Mouse (Mus musculus) heart, adult 2 months (tissue): ENCODE measurements at regions not wholly inside any gene's neighbourhood (a gene's known extent, or its start where the extent isn't known, plus 50 kb on each side); places are given as distances from the start of the nearest gene placed in this dataset.

Experiments used
- DNase-seq, 2 experiments: peaks; one replicate each; pipeline ENCODE4 v3.0.0; 2021
- H3K27ac ChIP-seq: fragments of 200-600 bp; 2 replicates; pipeline ENCODE4 v1.8.1; 2022
- H3K27me3 ChIP-seq: fragments of 200-500 bp; 2 replicates; pipeline ENCODE4 v1.6.1; 2012; ENCODE audit warnings: mild to moderate bottlenecking, low read length, inconsistent platforms, mixed read lengths; ENCODE audit not compliant: control insufficient read depth, insufficient read depth
- H3K36me3 ChIP-seq: fragments of 200-500 bp; 2 replicates; pipeline ENCODE4 v1.6.1; 2012; ENCODE audit warnings: low read length, inconsistent platforms; ENCODE audit not compliant: control insufficient read depth, insufficient read depth
- H3K4me1 ChIP-seq: fragments of 200-500 bp; 2 replicates; pipeline ENCODE4 v1.6.1; 2011; ENCODE audit warnings: low read length; ENCODE audit not compliant: control insufficient read depth, insufficient read depth
- H3K4me3 ChIP-seq: fragments of 200-600 bp; 2 replicates; pipeline ENCODE4 v1.8.1; 2022
- H3K79me2 ChIP-seq: fragments of 200-500 bp; replicated peaks from 2 replicates; pipeline ENCODE4 v1.6.1; 2012; ENCODE audit warnings: mild to moderate bottlenecking, inconsistent platforms, low read length, moderate library complexity, mixed read lengths; ENCODE audit not compliant: control insufficient read depth, insufficient read depth
- H3K9ac ChIP-seq: fragments of 200-500 bp; 2 replicates; pipeline ENCODE4 v1.6.1; 2012; ENCODE audit warnings: low read depth, mild to moderate bottlenecking, control low read depth, inconsistent platforms, low read length, mixed read lengths
- CTCF ChIP-seq: fragments of 200-600 bp; IDR thresholded peaks from 2 replicates; pipeline ENCODE4 v1.8.1; 2022; ENCODE audit warnings: antibody characterized with exemption, mild to moderate bottlenecking, moderate library complexity
- EP300 ChIP-seq: fragments of 200-500 bp; IDR thresholded peaks from 2 replicates; pipeline ENCODE4 v1.6.1; 2011; ENCODE audit warnings: low read depth, low read length, control low read depth; ENCODE audit not compliant: insufficient read depth
- POLR2A ChIP-seq: fragments of 200-500 bp; IDR thresholded peaks from 2 replicates; pipeline ENCODE4 v1.6.1; 2011; ENCODE audit warnings: mild to moderate bottlenecking, low read depth, low read length, control low read depth; ENCODE audit not compliant: insufficient read depth
- WGBS: fragments of 180-500 bp; shearing (Covaris S2); methylation state at CpG from one replicate; pipeline ENCODE4 v1.1.7; 2018; 5-methylcytosine and 5-hydroxymethylcytosine counted together
- intact Hi-C: fragments of 180-260 bp; cut with DNase I; formaldehyde crosslinking; loops from one replicate; pipeline ENCODE4 v1.15.1; 2025

- no peak for TF ChIP-seq EP300
- TF ChIP-seq CTCF, result peak; percentile 82
- Histone ChIP-seq H3K27ac (no peak overlapping the region), H3K9ac (no peak overlapping the region), H3K79me2 (no peaks in the 10 kb centered on the region), H3K4me3 (no peak overlapping the region), H3K4me1 (peaks cover 3% of the 10 kb centered on the region; the same call in 1 of the 2 replicates), H3K36me3 (no peaks in the 10 kb centered on the region), H3K27me3 (no peaks in the 10 kb centered on the region)
- intact Hi-C loops, result loop anchor here (1.0 to 10.0 kb wide), 3 partner anchors 162 to 304 kb away; partner anchors contain the start of gene Arhgap28
- DNase-seq, result peak in 1 of 2 experiments; percentile 29
- WGBS, result 56% methylated on average over 4 of the region's 4 CpGs
These were observed 107.2 kb upstream of the L3mbtl4 start for GRCm38 (mm10) chr17:68166397-68166796.

GRCm38 (mm10) chr17:68172838-68173237, 100.8 kb upstream of the L3mbtl4 start:
- DNase-seq, result no peak
- 76% methylated on average over 7 of the region's 7 CpGs for whole genome bisulfite sequencing
- Histone ChIP-seq H3K79me2 (no peaks in the 10 kb centered on the region), H3K4me1 (no peaks in the 10 kb centered on the region), H3K27ac (no peak overlapping the region), H3K9ac (no peak overlapping the region), H3K27me3 (no peaks in the 10 kb centered on the region), H3K4me3 (no peak overlapping the region), H3K36me3 (no peaks in the 10 kb centered on the region)
- intact Hi-C loops, result no loop called here
- no peak for TF ChIP-seq CTCF
- TF ChIP-seq EP300, result no peak
- TF ChIP-seq POLR2A, result no peak

GRCm38 (mm10) chr17:68176611-68177165, 96.9 kb upstream of the L3mbtl4 start:
- 60% methylated on average over 9 of the region's 9 CpGs for WGBS
- H3K4me1 ChIP-seq, result no peaks in the 10 kb centered on the region
- H3K79me2 ChIP-seq, result no peaks in the 10 kb centered on the region
- no peak overlapping the region for H3K9ac ChIP-seq
- H3K36me3 ChIP-seq, result no peaks in the 10 kb centered on the region
- peak; percentile 10 to 47 for DNase-seq
- TF ChIP-seq EP300, result no peak
- peak; percentile 76 for TF ChIP-seq CTCF
- H3K27ac ChIP-seq, result no peak overlapping the region
- H3K4me3 ChIP-seq, result no peak overlapping the region
- H3K27me3 ChIP-seq, result no peaks in the 10 kb centered on the region
- intact Hi-C loops, result loop anchor here (2.0 to 5.0 kb wide), 2 partner anchors 676 to 930 kb away; no protein-coding TSS in a partner anchor

- Histone ChIP-seq H3K27ac (no peak overlapping the region), H3K9ac (no peak overlapping the region), H3K4me3 (no peak overlapping the region), H3K27me3 (no peaks in the 10 kb centered on the region), H3K4me1 (no peaks in the 10 kb centered on the region), H3K79me2 (no peaks in the 10 kb centered on the region), H3K36me3 (no peaks in the 10 kb centered on the region)
- DNase-seq, result peak in 1 of 2 experiments; percentile 46
- TF ChIP-seq POLR2A (no peak), EP300 (no peak), CTCF (peak; percentile 72)
- 19% methylated on average over 2 of the region's 2 CpGs for WGBS
- intact Hi-C loops, result loop anchor here (2.0 to 5.0 kb wide), 2 partner anchors 674 to 929 kb away; no protein-coding TSS in a partner anchor
These were observed 95.8 kb upstream of the L3mbtl4 start for GRCm38 (mm10) chr17:68177835-68178234.

GRCm38 (mm10) chr17:68185385-68185784, 88.2 kb upstream of the L3mbtl4 start:
- intact Hi-C loops, result no loop called here
- no peak for DNase-seq
- H3K27ac ChIP-seq, result no peak overlapping the region
- no peak overlapping the region for H3K9ac ChIP-seq
- TF ChIP-seq POLR2A (no peak), EP300 (no peak), CTCF (no peak)
- H3K36me3 ChIP-seq, result no peaks in the 10 kb centered on the region
- H3K79me2 ChIP-seq, result no peaks in the 10 kb centered on the region
- H3K4me1 ChIP-seq, result no peaks in the 10 kb centered on the region
- no peak overlapping the region for H3K4me3 ChIP-seq
- 43% methylated on average over 2 of the region's 2 CpGs for WGBS
- no peaks in the 10 kb centered on the region for H3K27me3 ChIP-seq

GRCm38 (mm10) chr17:68189888-68190287, 83.7 kb upstream of the L3mbtl4 start:
- Histone ChIP-seq H3K4me1 (no peaks in the 10 kb centered on the region), H3K9ac (no peak overlapping the region), H3K27me3 (no peaks in the 10 kb centered on the region; the same call in 1 of the 2 replicates), H3K4me3 (no peak overlapping the region), H3K36me3 (no peaks in the 10 kb centered on the region), H3K79me2 (no peaks in the 10 kb centered on the region), H3K27ac (no peak overlapping the region)
- no peak for DNase-seq
- intact Hi-C loops, result no loop called here
- TF ChIP-seq CTCF (no peak), POLR2A (no peak), EP300 (no peak)
- WGBS, result 69% methylated on average over 4 of the region's 4 CpGs
